Mouse (Mus musculus) embryonic facial prominence, embryonic 11.5 days (tissue): Measurements from ENCODE around the gene Nr5a1. TPM values are rescaled to one million over a fixed set of nuclear protein-coding genes. Genes with fewer than 3 reads are reported as not detected.

Source experiments
- ATAC-seq: fragments of 200-750 bp; cut with Nextera tagmentation; replicated peaks from 2 replicates; pipeline ENCODE4 v1.8.0; 2017; ENCODE audit warnings: low read depth; ENCODE audit not compliant: insufficient number of reproducible peaks, low FRiP score, low TSS enrichment
- DNase-seq: peaks from one replicate; pipeline ENCODE4 v3.0.0-alpha.2; 2015; ENCODE audit warnings: low spot score
- H3K27ac ChIP-seq: fragments of 300-500 bp; sonication (generic); replicated peaks from 2 replicates; pipeline ENCODE4 v1.5.1; 2014; ENCODE audit warnings: mild to moderate bottlenecking, low read depth, low read length, control low read depth
- H3K27me3 ChIP-seq: fragments of 300-500 bp; sonication (generic); 2 replicates; pipeline ENCODE4 v1.6.1; 2014; ENCODE audit warnings: mild to moderate bottlenecking, low read length, moderate library complexity, mixed read lengths; ENCODE audit not compliant: control insufficient read depth, insufficient read depth
- H3K36me3 ChIP-seq: fragments of 300-500 bp; sonication (generic); replicated peaks from 2 replicates; pipeline ENCODE4 v1.6.1; 2014; ENCODE audit warnings: low read depth, mild to moderate bottlenecking, low read length, moderate library complexity, mixed read lengths; ENCODE audit not compliant: control insufficient read depth, insufficient read depth
- H3K4me1 ChIP-seq: fragments of 300-500 bp; sonication (generic); 2 replicates; pipeline ENCODE4 v1.6.1; 2014; ENCODE audit warnings: low read length, mixed read lengths; ENCODE audit not compliant: control insufficient read depth, insufficient read depth
- H3K4me2 ChIP-seq: fragments of 300-500 bp; sonication (generic); 2 replicates; pipeline ENCODE4 v1.6.1; 2014; ENCODE audit warnings: low read depth, mild to moderate bottlenecking, control low read depth, low read length, moderate library complexity
- H3K4me3 ChIP-seq: fragments of 300-500 bp; sonication (generic); 2 replicates; pipeline ENCODE4 v1.5.1; 2014; ENCODE audit warnings: low read depth, low read length, control low read depth
- H3K9ac ChIP-seq: fragments of 300-500 bp; sonication (generic); replicated peaks from 2 replicates; pipeline ENCODE4 v1.6.1; 2014; ENCODE audit warnings: mild to moderate bottlenecking, control low read depth, low read length
- H3K9me3 ChIP-seq: fragments of 300-500 bp; sonication (generic); replicated peaks from 2 replicates; pipeline ENCODE4 v1.6.1; 2016; ENCODE audit warnings: mild to moderate bottlenecking, low read length, inconsistent platforms, mixed read lengths; ENCODE audit not compliant: control insufficient read depth
- WGBS: fragments of 180-500 bp; shearing (Covaris S2); extraction: QIAGEN DNeasy Blood & Tissue Kit; methylation state at CpG from one replicate; pipeline ENCODE4 v1.1.7; 2014; 5-methylcytosine and 5-hydroxymethylcytosine counted together
- polyA plus RNA-seq: library from polyadenylated mRNA; unstranded; fragments of >200 nt; fragmentation: Nextera tagmentation; extraction: Ambion mirVana; gene quantifications from 2 replicates; pipeline ENCODE4 v1.2.1, GENCODE M21; 2014

Nr5a1 gene
- polyA plus RNA-seq, 1 experiment from 2014 or later: 0.70 TPM

DNA sequence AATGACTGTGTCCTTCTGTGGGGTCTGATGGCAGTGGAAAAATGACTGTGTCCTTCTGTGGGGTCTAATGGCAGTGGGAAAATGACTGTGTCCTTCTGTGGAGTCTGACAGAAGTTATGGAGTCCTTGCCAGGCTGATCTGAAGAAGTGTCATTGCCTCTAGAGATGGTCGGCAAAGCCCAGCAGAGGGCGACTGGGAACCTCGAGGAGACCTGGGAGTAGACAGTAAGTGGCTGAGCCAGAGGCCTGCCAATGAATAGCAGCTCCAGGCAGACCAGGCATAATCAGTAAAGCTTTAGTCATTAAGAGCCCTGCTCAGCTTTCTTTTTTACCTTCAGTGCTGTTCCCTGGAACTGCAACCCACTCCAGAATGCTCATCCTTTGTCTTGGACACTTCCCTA is 68.4 kb downstream of the Nr5a1 start:
- peak; percentile 78 for DNase-seq
- Histone ChIP-seq H3K36me3 (no peaks in the 10 kb centered on the region; the same call in 1 of the 2 replicates), H3K27me3 (no peaks in the 10 kb centered on the region), H3K27ac (no peak overlapping the region), H3K4me2 (no peak overlapping the region), H3K4me1 (no peaks in the 10 kb centered on the region), H3K9ac (no peak overlapping the region), H3K9me3 (no peaks in the 10 kb centered on the region), H3K4me3 (no peak overlapping the region)
- 0% methylated on average over 3 of the region's 3 CpGs for WGBS
- no peak for ATAC-seq

DNA sequence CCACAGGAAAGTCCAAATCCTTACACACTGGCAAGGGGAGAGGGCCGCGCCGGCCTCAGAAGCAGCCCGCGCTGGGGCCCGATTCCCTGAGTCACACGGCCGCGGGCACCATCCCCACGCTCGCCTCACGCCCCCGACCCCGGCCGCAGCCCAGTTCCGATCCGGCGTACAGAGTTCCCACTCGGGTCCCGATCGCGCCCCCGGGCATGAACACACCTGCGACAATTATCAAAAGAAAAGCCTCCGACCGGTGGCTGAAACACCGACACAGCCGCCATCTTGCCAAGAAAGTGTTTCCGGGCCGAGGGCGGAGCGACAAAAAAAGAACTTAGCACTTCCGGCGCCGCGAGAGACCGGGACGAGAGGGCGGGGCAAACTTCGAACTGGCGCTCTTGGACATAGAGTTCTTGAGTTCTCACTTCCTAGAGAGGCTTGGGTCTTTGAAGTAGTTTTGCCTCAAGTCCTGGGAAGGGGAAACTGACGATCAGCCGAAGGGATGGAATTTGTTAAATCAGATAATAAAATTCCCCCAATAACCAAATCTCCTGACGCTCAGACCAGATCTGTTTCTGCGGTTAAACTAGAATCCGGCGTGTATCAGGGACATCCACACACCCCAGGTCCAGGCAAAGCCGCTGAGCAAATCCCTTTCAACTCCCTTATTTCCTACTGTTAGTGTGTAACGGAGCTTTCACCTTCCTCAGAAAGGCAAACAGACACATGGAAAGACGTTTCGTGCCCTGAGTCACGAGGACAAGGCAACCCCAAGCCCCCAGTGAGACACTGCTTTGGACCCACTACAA is 70.5 kb downstream of the Nr5a1 start, which contains the start of gene Psmb7:
Gene Psmb7 (minus strand): TSS at position 463 of the 803 bp plus-strand sequence.
- WGBS: 1% methylated on average over 52 of the region's 52 CpGs
- peaks cover 3% of the 10 kb centered on the region; the same call in 1 of the 2 replicates for H3K36me3 ChIP-seq
- H3K4me1 ChIP-seq: no peaks in the 10 kb centered on the region
- H3K27ac ChIP-seq: no peak within 1 kb of the TSS; the same call in 1 of the 2 replicates
- H3K4me2 ChIP-seq: peak within 1 kb of the TSS; percentile 64
- DNase-seq (peak; percentile 97), ATAC-seq (peak; percentile 84)
- no peaks in the 10 kb centered on the region for H3K27me3 ChIP-seq
- H3K4me3 ChIP-seq: peak within 1 kb of the TSS; percentile 83
- no peaks in the 10 kb centered on the region for H3K9me3 ChIP-seq
- H3K9ac ChIP-seq: peak within 1 kb of the TSS; percentile 87

Other genes starting within 250 kb of the Nr5a1 start
- gene Nek6, start 202.9 kb downstream of the Nr5a1 start, polyA plus RNA-seq: 111 and 117 TPM in 2 replicates
- 363 and 368 TPM in 2 replicates for gene Psmb7, start 70.5 kb downstream of the Nr5a1 start, polyA plus RNA-seq
- gene Nr6a1, start 213.1 kb upstream of the Nr5a1 start, polyA plus RNA-seq: 2.2 and 2.5 TPM in 2 replicates
- gene Olfml2a, start 217.4 kb upstream of the Nr5a1 start, polyA plus RNA-seq: 2.3 and 2.5 TPM in 2 replicates